Mouse (Mus musculus) T-helper 1 cell (primary cell): ENCODE measurements around the gene Zfp799.

Source experiments
- in situ Hi-C: fragments of 300-600 bp; cut with MboI, MseI; formaldehyde crosslinking; loops from one replicate; pipeline ENCODE4 v1.15.1; 2025; ENCODE audit warnings: high pct_unique_total_duplicates

Zfp799 gene

GRCm38 (mm10) chr17:32787436-32788093 is 42.5 kb downstream of the Zfp799 start:
- in situ Hi-C loops: no loop called here

- in situ Hi-C loops: no loop called here
Measured at GRCm38 (mm10) chr17:32786944-32787343, 43.1 kb downstream of the Zfp799 start.

- in situ Hi-C loops: no loop called here
Measured at GRCm38 (mm10) chr17:32785656-32786055, 44.4 kb downstream of the Zfp799 start.

- in situ Hi-C loops: no loop called here
Measured at GRCm38 (mm10) chr17:32777564-32777963, 52.5 kb downstream of the Zfp799 start.

GRCm38 (mm10) chr17:32771213-32771612 is 58.8 kb downstream of the Zfp799 start:
- in situ Hi-C loops: no loop called here

GRCm38 (mm10) chr17:32766422-32766821 is 63.6 kb downstream of the Zfp799 start:
- in situ Hi-C loops: no loop called here
